In genomic region chr5:135250186-135251078, GRCm38 (mm10) we compare ENCODE assay signal across 8 mouse cellular contexts. TPM values are rescaled to one million over a fixed set of nuclear protein-coding genes. Genes with fewer than 3 reads are reported as not detected.
DNase-seq lines count a peak whose midpoint lies in the region; ATAC-seq lines count a peak whose summit lies in the region.

No protein-coding gene starts in this region.

- ATAC-seq in CD4-positive, CD25-positive, alpha-beta regulatory T cell, adult 4 months = no peak
- ATAC-seq in lung, embryonic 15.5 days (ENCODE audit: borderline replicate concordance, extremely low read depth, low FRiP score, low TSS enrichment) = peak; percentile 46
- ATAC-seq in forebrain, embryonic 16.5 days = peak; percentile 48
- peak; percentile 47 for ATAC-seq in neural tube, embryonic 13.5 days (ENCODE audit: low read depth)

- H3K27ac ChIP-seq in lung, embryonic 15.5 days = no peak overlapping the region
- H3K27ac ChIP-seq in forebrain, embryonic 16.5 days (ENCODE audit: low read length) = no peak overlapping the region
- peak overlapping the region; percentile 61 for H3K27ac ChIP-seq in limb, embryonic 10.5 days
- no peak overlapping the region; the same call in 1 of the 2 replicates for H3K27ac ChIP-seq in neural tube, embryonic 13.5 days (replicated peaks)

- H3K36me3 ChIP-seq in lung, embryonic 15.5 days = peaks cover 17% of the 10 kb centered on the region
- H3K36me3 ChIP-seq in forebrain, embryonic 16.5 days (ENCODE audit: control insufficient read depth, insufficient read depth) = peaks cover 7% of the 10 kb centered on the region; the same call in 1 of the 2 replicates
- peaks cover 20% of the 10 kb centered on the region for H3K36me3 ChIP-seq in limb, embryonic 10.5 days
- H3K36me3 ChIP-seq in neural tube, embryonic 13.5 days = peaks cover 20% of the 10 kb centered on the region

- H3K4me3 ChIP-seq in lung, embryonic 15.5 days = peak overlapping the region; percentile 53
- H3K4me3 ChIP-seq in forebrain, embryonic 16.5 days (replicated peaks; ENCODE audit: low read length) = peak overlapping the region; percentile 65
- peak overlapping the region; percentile 64 for H3K4me3 ChIP-seq in limb, embryonic 10.5 days
- peak overlapping the region; percentile 62 for H3K4me3 ChIP-seq in neural tube, embryonic 13.5 days

- H3K4me2 ChIP-seq in lung, embryonic 15.5 days = peak overlapping the region; percentile 99
- H3K4me2 ChIP-seq in forebrain, embryonic 16.5 days (ENCODE audit: low read length) = peak overlapping the region; percentile 61
- peak overlapping the region; percentile 96 for H3K4me2 ChIP-seq in neural tube, embryonic 13.5 days

- peaks cover 26% of the 10 kb centered on the region for H3K27me3 ChIP-seq in lung, embryonic 15.5 days
- H3K27me3 ChIP-seq in forebrain, embryonic 16.5 days (replicated peaks; ENCODE audit: control insufficient read depth, insufficient read depth, low read length) = 0 out of 2 replicates have a peak, but pooled peaks cover 2% of the 10 kb centered on the region
- peaks cover 44% of the 10 kb centered on the region for H3K27me3 ChIP-seq in limb, embryonic 10.5 days (ENCODE audit: low read depth, poor library complexity, severe bottlenecking)
- H3K27me3 ChIP-seq in neural tube, embryonic 13.5 days = peaks cover 15% of the 10 kb centered on the region

- WGBS in lung, embryonic 15.5 days = 2% methylated on average over 92 of the region's 92 CpGs
- under 1% methylated on average over 90 of the region's 92 CpGs for WGBS in forebrain, embryonic 16.5 days
- 3% methylated on average over 92 of the region's 92 CpGs for WGBS in limb, embryonic 10.5 days
- 2% methylated on average over 71 of the region's 92 CpGs for WGBS in neural tube, embryonic 13.5 days

- DNase-seq in CD4-positive, CD25-positive, alpha-beta regulatory T cell, adult 2 months (ENCODE audit: low read depth, low spot score) = peak; percentile 14
- DNase-seq in lung, postnatal 25 days (ENCODE audit: low spot score) = no peak
- peak; percentile 59 for DNase-seq in limb, embryonic 10.5 days (ENCODE audit: low spot score)
- DNase-seq in left cerebral cortex, postnatal 14 days (ENCODE audit: low spot score in 2 of 2) = no peak

- intact Hi-C loops in left cerebral cortex, postnatal 14 days (cut with DNase I) = no loop called here

- H3K9ac ChIP-seq in lung, embryonic 15.5 days = peak overlapping the region; percentile 34
- H3K9ac ChIP-seq in forebrain, embryonic 16.5 days (replicated peaks; ENCODE audit: low read depth, low read length) = peak overlapping the region; percentile 67
- H3K9ac ChIP-seq in neural tube, embryonic 13.5 days = peak overlapping the region; percentile 74

- no peaks in the 10 kb centered on the region for H3K9me3 ChIP-seq in lung, embryonic 15.5 days
- no peaks in the 10 kb centered on the region for H3K9me3 ChIP-seq in forebrain, embryonic 16.5 days (ENCODE audit: control insufficient read depth, low read length)
- no peaks in the 10 kb centered on the region for H3K9me3 ChIP-seq in limb, embryonic 10.5 days (replicated peaks)
- no peaks in the 10 kb centered on the region for H3K9me3 ChIP-seq in neural tube, embryonic 13.5 days

- peaks cover 22% of the 10 kb centered on the region for H3K4me1 ChIP-seq in lung, embryonic 15.5 days
- peaks cover 46% of the 10 kb centered on the region for H3K4me1 ChIP-seq in forebrain, embryonic 16.5 days (replicated peaks; ENCODE audit: control insufficient read depth, insufficient read depth, low read length)
- peaks cover 38% of the 10 kb centered on the region for H3K4me1 ChIP-seq in limb, embryonic 10.5 days
- H3K4me1 ChIP-seq in neural tube, embryonic 13.5 days (replicated peaks) = peaks cover 75% of the 10 kb centered on the region

RNA-seq across cellular contexts. Expression of gene Fzd9, which starts 0.6 kb away (rescaled TPM):
- not detected for polyA plus RNA-seq in CD4-positive, CD25-positive, alpha-beta regulatory T cell, adult 4 months (2017; shearing (Covaris generic))
- polyA plus RNA-seq in lung, embryonic 15.5 days (2015; fragmentation: Nextera tagmentation; extraction: Ambion mirVana) = 0.61 and 1.1 TPM in 2 replicates
- 11.9 and 12.4 TPM in 2 replicates for polyA plus RNA-seq in forebrain, embryonic 16.5 days (2015; fragmentation: Nextera tagmentation; extraction: Ambion mirVana)
- 0.25 and 1.7 TPM in 2 replicates for polyA plus RNA-seq in limb, embryonic 10.5 days (2016; fragmentation: Nextera tagmentation; extraction: Ambion mirVana)
- polyA plus RNA-seq in neural tube, embryonic 13.5 days (2015; fragmentation: Nextera tagmentation; extraction: Ambion mirVana) = 11.6 and 12.1 TPM in 2 replicates
- 1 to 10 TPM; 6.2 to 6.8 TPM for total RNA-seq in left cerebral cortex, postnatal 14 days (2021)

Comparison
In these comparisons a context has a peak if more than half of its experiments do, and no peak if none do; other contexts are left out.
1. DNase-seq: peak in CD4-positive, CD25-positive, alpha-beta regulatory T cell, adult 2 months (single experiment) and limb, embryonic 10.5 days (single experiment); none in lung, postnatal 25 days (single experiment) and left cerebral cortex, postnatal 14 days (0 of 2).
2. Peak in every context shown above with its lines, with median percentiles within 50 percentile points of each other: H3K4me2 ChIP-seq, H3K4me3 ChIP-seq and H3K9ac ChIP-seq.